Mouse (Mus musculus): Measurements from ENCODE around the gene Gm20518.

DNA sequence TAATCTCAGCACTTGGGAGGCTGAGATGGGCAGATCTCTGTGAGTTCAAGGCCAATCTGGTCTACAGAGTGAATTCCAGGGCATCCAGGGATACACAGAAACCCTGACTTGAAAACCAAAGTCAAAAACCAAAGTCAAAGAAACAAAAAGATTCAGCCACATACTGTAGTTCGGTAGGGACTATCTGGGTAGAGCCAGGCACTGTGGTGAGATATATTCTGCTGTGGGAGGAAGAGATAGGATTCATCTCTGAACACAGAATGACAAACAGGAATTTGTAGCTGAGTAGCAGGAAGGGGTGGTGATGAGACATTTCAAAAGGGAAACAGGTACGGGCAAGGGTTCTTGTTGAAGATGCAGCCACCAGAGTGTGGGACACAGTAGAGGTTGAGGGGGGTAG, 63.2 kb downstream of the Gm20518 start:
- TF ChIP-seq POLR2A (IDR thresholded peaks at IDR 0.05; ENCODE audit: extremely low read depth, insufficient read depth, low read length), result no peak
- no peak for TF ChIP-seq CTCF (IDR thresholded peaks at IDR 0.05; ENCODE audit: extremely low read depth, insufficient read depth, low read length)
